Mouse (Mus musculus): ENCODE results near the gene Slc13a1.
"Not testable (repeated sequence)": the region's sequence is repeated elsewhere in the genome, so short reads cannot be mapped to it uniquely, and the experiment has no call there.

Gene Slc13a1

GRCm38 (mm10) chr6:24167734-24168327 is at the start of gene Slc13a1:
TSS of gene Slc13a1 (minus strand) at chr6:24168092.
- no peak for DNase-seq

GRCm38 (mm10) chr6:24207866-24208265 is 40.0 kb upstream of the Slc13a1 start:
- DNase-seq = no peak

GRCm38 (mm10) chr6:24202226-24202625 is 34.3 kb upstream of the Slc13a1 start:
- DNase-seq = no peak

- DNase-seq = no peak
Measured at GRCm38 (mm10) chr6:24200644-24201484, 33.0 kb upstream of the Slc13a1 start.

- DNase-seq = not testable (repeated sequence)
Measured at GRCm38 (mm10) chr6:24197501-24198195, 29.8 kb upstream of the Slc13a1 start.

- not testable (repeated sequence) for DNase-seq
Measured at GRCm38 (mm10) chr6:24196406-24196805, 28.5 kb upstream of the Slc13a1 start.

- DNase-seq = no peak
Measured at GRCm38 (mm10) chr6:24183439-24183838, 15.5 kb upstream of the Slc13a1 start.

GRCm38 (mm10) chr6:24175393-24175792 is 7.5 kb upstream of the Slc13a1 start:
- DNase-seq = no peak

- no peak for DNase-seq
Measured at GRCm38 (mm10) chr6:24173951-24174350, 6.1 kb upstream of the Slc13a1 start.

GRCm38 (mm10) chr6:24172736-24173135 is 4.8 kb upstream of the Slc13a1 start:
- DNase-seq = no peak

- DNase-seq = no peak
Measured at GRCm38 (mm10) chr6:24166772-24167171, 1.1 kb downstream of the Slc13a1 start.

GRCm38 (mm10) chr6:24165249-24165648 is 2.6 kb downstream of the Slc13a1 start:
- no peak for DNase-seq

GRCm38 (mm10) chr6:24159795-24160194 is 8.1 kb downstream of the Slc13a1 start:
- DNase-seq = no peak

- no peak for DNase-seq
Measured at GRCm38 (mm10) chr6:24154901-24155300, 13.0 kb downstream of the Slc13a1 start.

- no peak for DNase-seq
Measured at GRCm38 (mm10) chr6:24132951-24133350, 34.9 kb downstream of the Slc13a1 start.

GRCm38 (mm10) chr6:24122632-24123031 is 45.3 kb downstream of the Slc13a1 start:
- no peak for DNase-seq

- DNase-seq = no peak
Measured at GRCm38 (mm10) chr6:24111614-24112013, 56.3 kb downstream of the Slc13a1 start.

- no peak for DNase-seq
Measured at GRCm38 (mm10) chr6:24108471-24108870, 59.4 kb downstream of the Slc13a1 start.

- DNase-seq = no peak
Measured at GRCm38 (mm10) chr6:24106157-24106556, 61.7 kb downstream of the Slc13a1 start.

- DNase-seq = no peak
Measured at GRCm38 (mm10) chr6:24105681-24106080, 62.2 kb downstream of the Slc13a1 start.

- no peak for DNase-seq
Measured at GRCm38 (mm10) chr6:24101281-24101680, 66.6 kb downstream of the Slc13a1 start.

- no peak for DNase-seq
Measured at GRCm38 (mm10) chr6:24100705-24101104, 67.2 kb downstream of the Slc13a1 start.

GRCm38 (mm10) chr6:24097400-24097799 is 70.5 kb downstream of the Slc13a1 start:
- no peak for DNase-seq

GRCm38 (mm10) chr6:24076089-24076488 is 91.8 kb downstream of the Slc13a1 start:
- no peak for DNase-seq

All from heart, adult 11 months (tissue).